Mouse (Mus musculus) brown adipose tissue, adult 24 weeks (tissue): ENCODE measurements at regions not wholly inside any gene's neighbourhood (a gene's known extent, or its start where the extent isn't known, plus 50 kb on each side); places are given as distances from the start of the nearest gene placed in this dataset.

Experiments
- H3K27ac ChIP-seq: fragments of 200-500 bp; replicated peaks from 2 replicates; pipeline ENCODE4 v1.5.1; 2012; ENCODE audit warnings: low read depth, mild to moderate bottlenecking, low read length
- H3K4me1 ChIP-seq: fragments of 200-500 bp; 2 replicates; pipeline ENCODE4 v1.6.1; 2012; ENCODE audit warnings: low read length, mixed read lengths; ENCODE audit not compliant: control insufficient read depth, insufficient read depth, insufficient read length
- H3K4me3 ChIP-seq: fragments of 200-500 bp; 2 replicates; pipeline ENCODE4 v1.5.1; 2012; ENCODE audit warnings: low read depth, mild to moderate bottlenecking, low read length, moderate library complexity; ENCODE audit not compliant: insufficient read depth

GRCm38 (mm10) chr19:14035371-14035770 lies 122.0 kb downstream of the Olfr1505 start:
- H3K4me3 ChIP-seq, result no peak overlapping the region
- no peak overlapping the region for H3K27ac ChIP-seq
- H3K4me1 ChIP-seq, result no peaks in the 10 kb centered on the region

GRCm38 (mm10) chr19:14035785-14036184 lies 122.5 kb downstream of the Olfr1505 start:
- Histone ChIP-seq H3K4me1 (no peaks in the 10 kb centered on the region), H3K4me3 (no peak overlapping the region), H3K27ac (no peak overlapping the region)

- Histone ChIP-seq H3K27ac (no peak overlapping the region), H3K4me3 (no peak overlapping the region), H3K4me1 (no peaks in the 10 kb centered on the region)
Measured at GRCm38 (mm10) chr19:14036750-14037149, 123.4 kb downstream of the Olfr1505 start.

DNA sequence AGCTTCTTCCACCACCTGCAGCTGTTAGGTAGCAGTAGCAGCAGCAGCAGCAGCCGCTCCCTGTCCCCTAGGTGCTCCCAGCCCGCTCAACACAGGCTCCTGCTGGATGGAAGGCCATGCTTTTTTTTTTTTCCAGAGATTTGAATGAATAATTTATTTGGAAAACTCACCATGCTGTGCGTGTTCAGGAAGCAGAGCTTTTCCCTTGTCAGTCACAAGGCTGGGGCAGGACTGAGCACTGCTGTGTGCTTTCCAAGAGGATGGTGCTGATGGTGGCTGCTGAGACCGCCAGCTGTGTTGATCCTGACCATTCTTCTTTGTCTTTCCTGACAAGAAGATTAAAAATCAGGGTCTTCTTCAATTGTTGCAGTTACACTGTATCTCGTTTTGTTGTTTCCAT lies 129.4 kb downstream of the Olfr1505 start:
- H3K4me1 ChIP-seq, result no peaks in the 10 kb centered on the region
- no peak overlapping the region for H3K4me3 ChIP-seq
- no peak overlapping the region for H3K27ac ChIP-seq

GRCm38 (mm10) chr19:14045456-14045855 lies 132.1 kb downstream of the Olfr1505 start:
- no peaks in the 10 kb centered on the region for H3K4me1 ChIP-seq
- H3K4me3 ChIP-seq, result no peak overlapping the region
- no peak overlapping the region for H3K27ac ChIP-seq

- no peak overlapping the region for H3K4me3 ChIP-seq
- no peak overlapping the region for H3K27ac ChIP-seq
- no peaks in the 10 kb centered on the region for H3K4me1 ChIP-seq
Measured at GRCm38 (mm10) chr19:14052052-14052451, 138.7 kb downstream of the Olfr1505 start.

GRCm38 (mm10) chr19:14080538-14080937 lies 167.2 kb downstream of the Olfr1505 start:
- Histone ChIP-seq H3K4me1 (no peaks in the 10 kb centered on the region), H3K4me3 (no peak overlapping the region), H3K27ac (no peak overlapping the region)

DNA sequence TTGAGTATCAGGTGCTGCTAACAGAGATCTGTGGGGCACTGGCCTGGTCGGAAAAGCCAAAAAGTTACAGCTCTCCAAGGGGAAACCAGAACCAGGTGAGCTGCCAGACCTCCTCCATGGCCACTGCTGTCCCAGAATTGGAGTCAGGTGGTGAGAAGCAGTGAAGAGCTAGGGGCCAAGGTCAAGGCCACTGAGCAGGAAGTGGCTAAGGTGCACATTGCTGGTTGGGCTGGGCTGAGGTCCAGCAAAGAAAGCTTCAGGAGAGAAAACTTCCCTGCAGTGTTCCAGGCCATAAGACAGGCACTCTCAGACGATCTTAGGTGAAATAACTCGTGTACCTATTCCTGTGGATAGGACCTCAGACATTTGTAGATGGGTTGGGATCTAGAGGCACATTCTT lies 171.4 kb downstream of the Olfr1505 start:
- H3K4me3 ChIP-seq, result no peak overlapping the region
- H3K27ac ChIP-seq, result no peak overlapping the region
- no peaks in the 10 kb centered on the region for H3K4me1 ChIP-seq

DNA sequence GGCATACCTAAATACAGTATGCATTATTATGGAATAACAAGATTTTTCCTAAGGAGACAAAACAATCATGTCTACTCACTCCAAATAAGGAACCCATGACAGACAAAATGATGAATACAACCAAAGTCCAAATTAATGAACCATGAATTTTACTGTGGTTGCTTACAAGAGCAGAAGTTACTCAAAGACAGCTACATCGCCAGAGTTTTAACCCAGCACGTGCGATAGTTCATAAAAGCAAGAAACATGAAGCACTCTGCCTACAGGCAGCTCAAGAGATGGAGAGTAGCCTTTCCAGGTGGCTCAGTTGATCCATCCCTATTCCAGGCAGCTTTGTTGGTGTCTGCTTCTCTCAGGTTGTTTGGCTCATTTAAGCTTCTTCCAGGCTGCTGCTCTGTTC lies 176.8 kb downstream of the Olfr1505 start:
- Histone ChIP-seq H3K4me1 (no peaks in the 10 kb centered on the region), H3K4me3 (no peak overlapping the region), H3K27ac (no peak overlapping the region)

DNA sequence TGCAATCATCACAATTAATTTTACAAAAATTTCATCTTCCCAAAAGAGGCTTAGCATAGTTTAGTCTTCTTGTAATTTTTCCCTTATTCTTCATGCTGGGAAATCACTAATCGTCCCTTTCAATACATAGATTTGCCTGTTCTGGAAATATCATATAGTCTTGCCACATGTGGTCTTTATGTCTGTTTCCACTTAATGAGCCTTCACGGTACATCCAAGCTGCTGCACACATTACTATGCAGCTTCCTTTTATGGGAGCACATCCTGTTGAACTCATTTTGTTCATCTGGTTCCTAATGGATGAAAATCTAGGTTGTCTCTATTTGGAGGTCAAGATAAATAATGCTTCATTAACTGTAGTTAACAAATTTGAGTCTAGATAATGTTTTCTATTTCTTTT lies 180.9 kb downstream of the Olfr1505 start:
- no peak overlapping the region for H3K27ac ChIP-seq
- H3K4me1 ChIP-seq, result no peaks in the 10 kb centered on the region
- H3K4me3 ChIP-seq, result no peak overlapping the region

DNA sequence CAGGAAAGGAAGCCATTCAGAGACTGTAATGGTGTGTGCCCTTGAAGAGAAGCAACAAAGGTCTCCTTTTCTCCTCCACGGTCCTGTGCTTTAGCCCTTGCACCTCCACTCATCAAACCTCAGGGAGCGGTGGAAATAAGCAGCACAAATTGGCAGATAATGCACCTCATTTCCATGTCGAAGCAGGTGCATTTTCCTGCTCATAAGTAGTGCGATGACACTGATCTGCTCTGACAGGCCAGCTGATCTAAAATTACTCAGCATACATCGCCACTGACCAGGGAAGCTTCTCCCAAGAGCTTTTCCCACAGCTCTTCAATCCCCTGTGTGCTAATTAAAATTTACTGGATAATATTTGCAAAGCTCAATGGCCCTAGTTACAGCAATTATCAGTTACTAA lies 182.9 kb downstream of the Olfr1505 start:
- no peaks in the 10 kb centered on the region for H3K4me1 ChIP-seq
- no peak overlapping the region for H3K4me3 ChIP-seq
- no peak overlapping the region for H3K27ac ChIP-seq

DNA sequence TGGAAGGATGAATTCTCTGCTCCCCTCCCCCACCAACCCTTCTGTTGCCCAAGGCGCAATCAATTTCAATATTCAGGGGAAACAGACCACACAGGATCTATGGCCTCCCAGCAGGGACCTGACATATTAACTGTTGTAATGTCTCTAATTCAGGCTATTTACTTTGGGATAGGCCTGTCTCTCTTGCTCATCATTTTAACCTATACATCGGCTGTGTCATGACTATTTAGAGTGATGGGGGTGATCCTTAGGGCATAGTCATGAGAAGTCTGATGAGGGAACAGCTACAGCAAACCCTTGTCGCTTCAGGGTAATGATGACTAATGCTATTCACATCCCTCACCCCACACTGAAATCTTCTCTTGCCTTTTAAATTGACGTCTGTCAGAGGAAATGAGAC lies 195.8 kb downstream of the Olfr1505 start:
- H3K4me1 ChIP-seq, result no peaks in the 10 kb centered on the region
- H3K27ac ChIP-seq, result no peak overlapping the region
- no peak overlapping the region for H3K4me3 ChIP-seq

GRCm38 (mm10) chr19:14123348-14124113 lies 210.2 kb downstream of the Olfr1505 start:
- H3K4me3 ChIP-seq, result no peak overlapping the region
- no peak overlapping the region for H3K27ac ChIP-seq
- no peaks in the 10 kb centered on the region for H3K4me1 ChIP-seq

- no peak overlapping the region for H3K4me3 ChIP-seq
- no peaks in the 10 kb centered on the region for H3K4me1 ChIP-seq
- no peak overlapping the region for H3K27ac ChIP-seq
Measured at GRCm38 (mm10) chr19:14124250-14124827, 211.0 kb downstream of the Olfr1505 start.

DNA sequence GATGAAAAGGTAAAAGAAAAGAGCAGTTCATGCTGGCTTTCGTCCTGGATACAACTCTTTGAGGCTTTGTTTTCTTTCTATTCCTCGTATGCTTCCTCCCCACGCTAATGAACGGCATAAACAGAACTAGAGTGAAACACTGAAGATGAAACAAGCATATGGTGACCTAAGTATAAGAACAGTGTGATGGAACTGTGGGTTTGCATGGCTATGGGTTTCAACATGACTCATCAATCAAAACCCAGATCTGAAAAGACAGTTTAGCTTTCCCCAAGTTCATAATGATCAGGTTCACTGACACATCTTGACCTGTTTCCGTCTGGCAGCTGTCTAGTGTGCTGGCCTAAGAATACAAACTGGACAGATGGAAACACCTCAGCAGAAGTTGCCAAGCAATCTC lies 211.7 kb downstream of the Olfr1505 start:
- H3K4me1 ChIP-seq, result no peaks in the 10 kb centered on the region
- no peak overlapping the region for H3K27ac ChIP-seq

More for the DNA sequence above, 211.7 kb downstream of the Olfr1505 start:
- H3K4me3 ChIP-seq, result no peak overlapping the region
